Mouse (Mus musculus) adrenal gland, postnatal 10 days (tissue): ENCODE results near the gene Nkain4. TPM values are rescaled to one million over a fixed set of nuclear protein-coding genes. Genes with fewer than 3 reads are reported as not detected.

Source experiments
- DNase-seq: peaks from one replicate; pipeline ENCODE4 v3.0.0; 2021; ENCODE audit warnings: mixed read lengths
- total RNA-seq, 2 experiments: library from RNA; stranded (reverse); gene quantifications; 2 replicates each; pipeline ENCODE4 v1.2.3; 2021

The Nkain4 gene
- total RNA-seq, 2 experiments from 2014 or later, result 7.6 to 10.4 TPM

DNA sequence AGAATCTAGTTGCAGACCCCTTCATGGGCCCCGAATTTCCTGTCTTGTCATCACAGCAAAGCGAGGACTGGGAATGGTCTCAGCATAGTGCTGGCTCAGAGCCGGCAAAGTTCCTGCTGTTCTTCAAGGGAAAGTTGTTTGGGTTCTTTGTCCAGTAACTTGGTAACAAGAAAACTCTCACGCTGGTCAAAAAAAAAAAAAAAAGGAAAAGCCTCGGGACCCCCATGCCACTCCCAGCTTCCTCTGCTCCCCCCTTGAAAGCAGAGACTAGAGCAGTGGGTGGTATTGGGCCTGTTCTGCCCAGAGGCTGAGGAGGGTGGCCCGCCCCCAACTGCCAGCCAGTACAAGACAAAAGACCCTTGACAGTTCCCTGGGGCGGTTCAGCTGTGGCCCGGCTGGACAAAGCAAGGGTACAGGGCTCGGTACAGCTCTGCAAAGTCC, 1.7 kb downstream of the Nkain4 start:
- DNase-seq, result no peak

DNA sequence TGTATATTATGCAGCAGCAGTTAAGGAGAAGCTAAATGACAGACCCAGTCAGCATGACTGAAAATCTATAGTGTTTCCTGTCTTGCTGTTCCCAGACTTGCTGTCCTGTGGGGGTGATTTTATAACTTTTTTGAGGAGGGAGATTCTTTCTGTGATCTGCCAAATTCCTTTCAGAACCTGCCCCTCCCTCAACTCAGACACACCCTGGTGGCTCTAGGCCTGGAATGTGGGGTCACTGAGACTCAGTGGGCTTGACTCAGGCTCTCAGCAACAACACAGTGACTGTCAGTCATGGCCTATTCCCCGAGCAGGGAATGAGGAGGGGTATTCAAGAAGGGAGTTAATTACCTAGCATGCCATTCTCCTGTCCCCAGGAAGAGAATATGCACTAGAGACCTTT, 4.6 kb downstream of the Nkain4 start:
- no peak for DNase-seq

DNA sequence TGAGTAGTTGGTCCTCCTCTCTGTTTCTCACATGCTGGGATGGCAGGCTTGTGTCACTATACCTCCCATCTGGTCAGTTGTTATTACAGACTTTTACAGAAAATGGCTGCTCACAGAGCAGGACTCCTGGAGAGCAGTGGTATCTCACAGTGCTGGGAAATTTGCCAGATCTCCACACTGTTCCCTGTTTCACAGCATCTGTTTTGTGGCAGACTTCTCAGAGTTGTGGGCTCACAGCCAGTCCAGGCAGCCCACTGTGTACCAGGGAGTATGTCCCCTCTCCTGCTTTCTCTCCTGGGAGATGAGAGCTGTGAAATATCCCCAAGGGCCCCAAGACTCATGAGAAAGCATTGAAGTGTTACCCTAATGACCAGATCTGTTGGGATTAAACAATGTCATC, 12.6 kb downstream of the Nkain4 start:
- no peak for DNase-seq

DNA sequence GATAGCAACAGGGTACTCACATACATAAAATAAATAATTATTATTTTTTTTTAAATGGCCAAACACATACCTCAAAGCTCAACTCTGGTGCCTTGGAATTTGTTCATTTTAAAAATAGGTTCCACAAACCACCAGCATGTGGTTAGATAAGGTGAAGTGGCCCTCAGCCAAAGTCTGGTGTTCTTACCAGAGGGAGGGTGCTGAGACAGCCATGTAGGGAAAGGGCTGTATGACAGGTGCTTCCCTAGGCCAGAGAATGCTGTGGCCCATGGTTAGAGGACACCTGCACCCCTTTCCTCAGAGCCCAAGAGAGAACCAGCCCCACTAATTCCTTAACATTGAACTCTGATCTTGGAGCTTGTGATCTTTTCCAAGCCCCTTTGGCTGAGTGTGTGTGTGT, 14.3 kb downstream of the Nkain4 start:
- no peak for DNase-seq

DNA sequence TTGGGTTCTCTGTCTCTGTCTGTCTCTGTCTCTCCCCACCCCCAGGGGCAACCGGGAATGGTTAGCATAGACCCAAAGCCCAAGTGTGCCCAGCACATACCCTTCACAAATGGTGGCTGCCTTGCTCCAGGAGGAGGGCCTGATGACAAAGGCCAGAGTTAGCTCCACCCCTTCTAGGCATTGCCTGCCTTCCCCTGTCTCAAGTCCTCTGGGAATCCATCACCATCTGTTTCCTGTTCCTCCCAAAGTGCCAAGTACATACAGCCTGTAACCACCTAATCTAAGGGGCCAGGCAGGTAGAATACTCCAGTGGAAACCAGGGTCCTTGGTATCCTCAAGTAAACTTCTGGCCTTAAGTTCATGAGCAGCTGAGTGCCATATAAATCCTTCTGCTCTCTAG, 22.1 kb downstream of the Nkain4 start:
- no peak for DNase-seq

DNA sequence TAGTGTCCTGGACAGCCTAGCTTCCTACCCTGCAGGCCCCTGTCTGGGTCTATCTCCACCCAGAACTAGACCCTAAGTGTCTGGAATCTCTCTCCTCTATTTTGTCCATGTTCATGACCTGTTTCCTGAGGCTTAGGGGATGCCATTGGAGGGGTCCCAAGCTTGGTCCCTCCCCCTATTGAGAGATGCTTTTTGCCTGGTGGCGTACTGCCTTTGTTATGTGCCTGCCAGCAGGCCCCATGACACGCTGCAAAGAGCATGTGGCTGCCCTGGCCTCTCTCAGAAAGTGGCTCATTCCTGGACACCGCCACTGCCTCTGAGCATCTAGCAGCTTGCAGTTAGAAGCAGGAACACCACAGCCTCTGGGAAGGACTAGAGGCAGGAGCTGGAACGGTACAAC, 25.8 kb downstream of the Nkain4 start, which contains the start of gene Birc7:
Gene Birc7, plus strand, starts transcription at position 301 of the 400 bp plus-strand sequence.
- no peak for DNase-seq

DNA sequence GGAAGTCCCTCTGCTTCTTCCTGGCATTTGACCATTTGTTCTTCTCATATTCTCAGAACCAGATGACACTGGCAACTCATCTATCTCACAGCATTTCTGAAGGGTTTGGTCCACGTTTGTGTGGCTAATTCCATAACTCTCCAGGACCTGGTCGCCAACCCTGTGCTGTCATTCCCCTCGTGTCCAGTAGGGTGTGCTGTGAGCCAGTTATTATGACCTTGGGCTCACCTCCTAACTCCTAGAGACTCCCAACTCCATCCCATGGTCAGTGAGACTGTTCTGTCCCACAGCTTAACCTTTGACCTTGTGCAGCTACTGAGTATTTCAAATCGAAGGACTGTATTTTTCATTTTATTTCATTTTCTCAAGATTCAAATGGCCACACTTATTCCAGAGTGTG, 29.3 kb downstream of the Nkain4 start:
- peak; percentile 84 for DNase-seq

DNA sequence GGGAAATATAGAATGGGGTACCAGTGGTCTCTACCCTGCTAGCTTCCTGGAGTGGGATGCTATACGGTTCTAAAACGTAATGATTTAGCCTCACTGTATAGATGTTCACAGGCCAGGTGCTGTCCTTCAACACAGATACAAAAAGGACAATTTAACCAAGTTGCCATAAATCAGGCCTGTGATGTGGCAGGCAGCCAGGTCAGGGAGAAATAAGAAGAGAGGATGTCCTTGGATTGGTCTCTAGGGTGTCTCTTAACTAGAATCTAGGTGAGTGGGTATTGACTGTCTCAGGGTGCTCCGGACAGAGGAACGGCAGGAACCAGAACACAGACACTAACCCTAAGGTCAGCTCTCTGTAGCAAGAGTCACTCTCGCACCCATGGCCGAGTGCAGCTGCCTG, 31.8 kb downstream of the Nkain4 start:
- DNase-seq, result peak; percentile 17

DNA sequence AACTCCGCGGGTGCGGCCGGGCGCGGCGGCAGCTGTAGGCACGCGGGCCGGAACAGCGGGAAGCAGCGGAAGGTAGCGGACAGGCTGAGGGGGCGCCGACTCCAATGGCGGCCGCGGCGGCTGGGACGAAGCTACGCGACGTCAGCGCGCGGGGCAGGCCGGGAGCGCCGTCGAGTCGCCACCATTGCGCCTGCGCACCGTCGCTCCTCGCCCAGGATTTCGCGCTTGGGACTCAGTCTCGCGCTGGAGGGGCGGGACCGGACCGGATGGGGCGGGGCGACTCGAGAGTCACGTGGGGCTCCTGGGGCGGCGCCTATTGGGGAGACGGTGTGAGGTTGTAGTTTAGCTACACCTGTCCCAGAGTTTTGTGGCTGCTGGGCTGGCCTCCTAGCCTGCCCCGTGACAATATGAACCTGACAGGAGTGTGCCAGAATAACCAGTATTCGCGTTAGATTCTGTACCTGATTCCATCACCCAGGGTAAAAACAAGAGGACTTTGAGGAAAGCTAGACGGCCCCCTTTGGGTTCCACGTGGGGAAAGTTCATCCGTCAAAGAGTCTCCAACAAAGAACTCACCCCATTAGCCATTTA, 33.6 kb downstream of the Nkain4 start, which contains the start of gene Ythdf1:
Gene Ythdf1, minus strand, starts transcription at position 140 of the 591 bp plus-strand sequence.
- peak; percentile 99 for DNase-seq

DNA sequence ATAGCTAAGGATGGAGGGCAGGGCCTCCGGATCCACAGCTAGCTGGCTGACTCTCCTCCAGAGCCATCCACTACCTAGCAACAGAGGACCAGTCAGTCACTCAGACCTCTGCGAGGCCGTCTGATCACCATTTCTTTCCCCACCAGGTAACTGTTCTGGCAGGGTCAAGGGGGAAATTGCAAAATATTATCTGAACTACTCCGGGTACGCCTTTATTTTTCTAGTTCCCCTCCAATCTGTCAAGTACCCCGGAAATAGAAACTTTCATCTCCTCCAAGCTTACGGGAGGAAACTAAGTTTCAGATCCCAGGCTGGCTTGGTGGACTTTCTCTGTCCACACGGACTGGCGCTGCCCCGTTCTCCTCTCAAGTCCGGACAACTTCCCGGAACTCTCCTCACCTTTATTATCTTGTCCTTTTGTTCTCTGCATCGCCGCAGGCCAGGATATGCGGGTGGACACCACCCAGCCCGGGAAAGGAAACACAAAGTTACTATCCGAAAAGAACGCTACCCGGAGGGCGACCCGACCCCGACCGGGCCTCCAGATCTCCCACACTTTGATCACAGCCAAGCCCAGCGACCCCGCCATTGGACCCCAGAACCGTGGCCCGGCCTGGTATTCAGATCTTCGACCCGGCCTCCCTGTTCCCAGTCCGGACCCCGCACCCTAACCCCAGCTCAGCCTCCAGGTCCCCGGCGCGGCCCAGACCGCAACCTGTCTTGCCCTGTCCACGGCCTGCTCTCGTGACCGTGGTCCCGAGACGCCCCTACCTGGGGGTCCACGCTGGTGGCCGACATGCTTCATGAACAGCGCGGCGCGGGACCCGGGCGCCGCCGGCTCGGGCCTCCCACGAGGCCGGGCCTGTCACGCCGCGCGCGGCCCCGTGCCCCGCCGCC, 34.3 kb downstream of the Nkain4 start:
- peak; percentile 50 for DNase-seq

DNA sequence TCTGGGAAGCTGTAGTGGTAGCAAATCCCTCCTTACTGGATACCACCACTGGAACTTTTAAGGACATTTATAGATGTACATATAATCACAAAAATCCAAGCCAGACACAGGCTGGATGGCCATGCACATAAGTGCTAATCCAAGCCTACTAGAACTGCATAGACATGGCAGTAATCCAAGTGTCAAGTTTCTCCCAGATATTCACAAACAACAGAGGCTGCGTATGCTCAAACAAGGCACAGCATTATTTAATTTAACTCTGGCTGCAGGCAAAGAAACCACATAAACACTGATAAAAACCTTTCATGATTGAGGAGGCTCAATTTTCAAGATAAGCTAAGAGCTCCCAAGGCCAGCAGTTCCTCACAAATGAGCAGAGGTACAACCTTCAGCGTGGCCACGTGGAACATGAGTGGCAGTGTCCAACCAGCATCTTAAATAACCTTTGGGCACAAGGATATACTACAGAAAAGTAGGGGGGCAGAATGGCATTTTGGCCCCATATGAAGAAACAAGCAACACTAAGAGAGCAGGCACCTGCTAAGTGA, 38.5 kb downstream of the Nkain4 start:
- DNase-seq, result no peak

DNA sequence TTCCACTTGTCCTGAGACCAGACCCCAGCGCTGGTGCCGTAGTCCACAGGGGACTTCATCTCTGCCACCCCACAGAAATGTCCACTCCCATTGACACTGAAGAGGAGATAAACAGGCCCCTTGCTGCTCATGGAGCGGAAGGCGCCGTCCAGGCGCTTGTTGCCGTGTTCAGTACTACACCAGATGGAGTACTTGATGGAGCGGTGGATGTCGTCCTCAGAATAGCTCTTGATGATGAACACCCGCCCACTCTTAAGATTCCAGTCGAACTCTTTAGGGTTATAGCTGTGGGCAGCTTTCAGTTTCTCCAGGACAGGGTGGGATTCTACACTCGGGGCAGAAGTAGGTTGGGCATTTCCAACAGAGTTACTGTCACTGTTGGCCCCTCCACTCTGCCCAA, 43.6 kb downstream of the Nkain4 start:
- no peak for DNase-seq

DNA sequence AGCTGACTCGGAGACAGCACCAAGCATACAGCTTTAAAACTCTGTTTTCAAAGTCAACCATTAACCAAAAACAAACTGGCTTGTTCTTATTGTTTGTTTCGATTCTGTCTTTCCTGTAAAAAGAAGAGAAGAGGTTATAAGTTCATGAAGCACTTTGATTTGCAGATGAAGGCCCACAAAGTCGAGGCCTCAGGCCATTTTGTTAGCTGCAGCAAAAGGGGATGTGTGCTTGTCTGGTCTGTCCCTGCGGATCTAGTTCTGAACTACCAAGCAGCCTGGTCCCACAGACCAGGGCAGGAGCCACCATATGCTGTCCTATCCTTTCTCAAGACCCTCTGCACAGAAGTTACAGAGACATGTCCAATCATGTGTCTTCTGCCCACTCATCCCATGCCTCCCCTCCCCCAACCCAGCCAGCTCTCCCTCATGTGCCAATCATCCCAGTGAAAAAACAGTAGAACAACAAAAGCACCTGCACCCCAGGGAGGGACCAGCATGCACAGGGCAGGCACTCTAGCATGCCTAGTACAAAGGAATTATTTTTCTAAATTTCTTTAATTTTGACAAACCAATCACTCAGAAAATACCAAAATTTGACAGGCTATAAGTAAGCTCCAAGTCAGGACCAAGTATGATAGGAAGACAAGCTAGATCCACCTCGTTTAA, 48.8 kb downstream of the Nkain4 start:
- DNase-seq, result no peak

DNA sequence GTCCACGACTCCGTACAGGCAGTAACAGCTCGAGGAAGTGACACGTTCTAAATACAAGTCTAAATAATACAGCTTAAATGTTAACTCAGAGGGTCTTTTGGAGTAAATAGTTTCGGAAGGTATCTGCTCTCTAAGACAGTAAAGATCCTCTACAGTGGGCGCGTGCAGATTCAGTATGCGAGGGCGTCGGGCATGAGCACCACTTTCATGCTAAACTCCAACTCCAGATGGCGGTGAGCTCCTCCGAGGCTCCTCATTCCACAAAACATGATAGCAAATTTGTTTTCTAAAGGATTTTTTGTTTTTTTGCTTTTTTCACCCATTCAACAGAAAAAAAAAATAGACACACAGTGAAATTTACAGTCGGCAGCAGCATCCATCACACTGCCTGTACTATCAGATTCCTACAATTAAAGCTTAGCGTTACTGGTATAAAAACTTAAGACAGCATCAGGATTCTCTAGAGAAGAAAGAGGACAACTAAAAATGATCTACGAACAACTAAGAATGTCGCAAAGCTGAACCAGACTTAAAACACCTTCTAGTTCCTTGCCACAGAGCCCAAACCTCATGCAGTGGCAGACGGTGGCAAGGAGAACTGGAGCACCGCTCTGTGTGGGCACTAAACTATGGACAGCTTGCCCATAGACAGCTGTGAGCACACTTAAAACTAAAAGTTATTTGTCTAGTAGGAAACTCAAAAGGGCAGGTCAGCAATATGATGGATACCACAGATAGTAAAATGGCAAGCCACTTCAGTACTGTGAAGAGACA, 49.9 kb downstream of the Nkain4 start:
- DNase-seq, result no peak

DNA sequence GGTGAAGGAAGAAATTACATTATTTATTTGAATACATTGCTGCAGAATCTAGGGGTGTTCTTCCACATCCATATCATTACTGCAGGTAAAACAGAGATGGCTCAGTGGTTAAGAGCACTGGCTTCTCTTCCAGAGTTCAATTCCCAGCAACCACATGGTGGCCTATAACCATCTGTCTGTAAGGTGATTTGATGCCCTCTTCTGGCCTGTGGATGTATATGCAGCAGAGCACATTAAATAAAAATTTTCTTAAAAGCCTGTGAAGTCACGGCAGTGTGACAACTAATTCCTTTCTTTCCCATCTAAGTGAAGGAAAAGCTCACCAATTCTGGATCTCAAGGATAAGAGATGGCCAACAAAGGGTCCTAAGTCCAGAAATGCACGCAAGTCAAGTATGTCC, 52.4 kb downstream of the Nkain4 start:
- no peak for DNase-seq

DNA sequence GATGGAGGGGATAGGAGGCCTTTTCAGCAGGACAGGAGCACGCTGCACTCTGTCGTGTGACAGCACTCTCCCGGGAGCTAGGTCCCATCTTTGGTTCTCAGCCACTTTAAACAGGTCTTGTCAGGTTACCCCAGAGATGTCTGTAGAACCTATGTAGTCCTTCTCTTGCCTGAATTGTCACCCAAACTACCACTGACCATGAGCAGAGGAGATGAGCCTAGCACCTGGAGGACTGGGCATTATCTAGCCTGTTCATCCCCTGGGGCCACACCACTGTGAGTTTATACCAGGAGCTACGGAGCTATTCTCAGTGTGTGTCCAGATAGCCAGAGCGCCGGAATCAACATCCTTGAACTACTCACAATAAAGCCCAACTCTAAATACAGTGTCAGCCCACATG, 56.6 kb downstream of the Nkain4 start:
- no peak for DNase-seq

DNA sequence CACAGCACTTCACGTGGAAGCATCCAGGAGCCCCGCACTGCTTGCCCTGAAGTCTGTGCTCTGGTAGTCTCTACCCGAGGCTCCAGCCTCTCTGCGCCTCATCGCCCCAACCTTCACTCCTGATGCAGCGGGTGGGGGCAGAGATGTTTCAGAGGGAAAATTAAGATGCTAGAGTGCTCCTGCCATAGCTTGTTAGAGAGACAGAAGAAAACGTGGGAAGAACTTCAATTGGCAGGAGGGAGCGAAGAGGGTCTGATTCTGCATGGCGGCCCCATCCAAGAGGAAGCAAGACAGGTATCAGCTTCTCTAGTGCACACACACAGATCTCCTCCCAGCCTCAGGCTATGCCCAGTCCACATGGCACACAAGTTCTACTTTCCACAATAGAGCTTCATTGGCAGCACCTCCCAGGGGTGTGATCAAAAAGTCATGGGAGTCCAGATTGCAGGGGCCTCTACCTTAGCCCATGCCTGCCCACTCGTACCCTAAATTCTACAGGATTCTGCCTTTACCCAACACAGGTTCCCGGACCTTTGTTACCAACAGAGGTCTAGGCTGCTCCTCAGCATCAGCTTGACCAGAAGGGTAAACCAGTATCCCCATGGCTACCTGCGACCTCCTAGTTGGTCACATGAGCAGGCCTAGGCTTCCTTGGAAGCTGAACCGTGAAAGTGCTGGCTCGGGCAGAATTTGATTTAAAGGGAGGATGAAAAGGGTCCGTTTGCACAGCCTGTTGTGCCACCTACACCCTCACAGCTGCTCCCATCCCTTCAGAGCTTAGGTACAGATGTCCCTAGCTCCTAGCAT, 57.5 kb downstream of the Nkain4 start:
- no peak for DNase-seq

DNA sequence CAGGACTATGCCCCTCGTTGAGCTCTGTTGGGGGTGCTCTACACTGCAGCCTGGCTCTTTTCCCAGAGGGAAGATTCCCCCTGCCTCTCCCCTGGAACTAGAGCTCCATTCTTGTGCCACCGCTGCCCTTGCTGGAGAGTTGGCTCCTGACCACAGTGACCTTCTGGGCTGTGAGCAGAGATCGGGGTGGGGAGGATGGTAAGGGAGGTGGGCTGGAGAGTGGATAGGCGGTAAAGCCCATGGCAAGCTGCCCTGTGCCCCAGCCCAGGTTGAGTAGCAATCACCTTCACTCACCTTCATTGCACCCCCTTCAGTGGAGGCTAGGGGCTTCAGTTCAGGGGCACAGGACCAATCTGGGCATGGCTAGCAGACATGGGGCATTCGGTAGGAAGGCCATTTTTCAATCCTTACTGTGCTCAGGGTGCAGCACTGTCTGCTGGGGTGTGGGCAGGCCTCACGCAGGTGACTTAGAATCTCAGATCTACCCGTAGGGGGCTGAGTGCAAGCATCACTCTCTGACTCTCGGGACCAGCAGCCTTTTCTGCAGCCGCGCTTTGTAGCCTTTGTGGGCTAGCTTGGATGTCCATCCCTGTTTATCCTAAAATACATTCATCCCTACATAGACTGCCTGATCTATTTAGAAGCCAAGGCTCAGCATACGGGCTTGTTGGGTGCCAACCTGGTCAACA, 58.5 kb downstream of the Nkain4 start:
- DNase-seq, result no peak

DNA sequence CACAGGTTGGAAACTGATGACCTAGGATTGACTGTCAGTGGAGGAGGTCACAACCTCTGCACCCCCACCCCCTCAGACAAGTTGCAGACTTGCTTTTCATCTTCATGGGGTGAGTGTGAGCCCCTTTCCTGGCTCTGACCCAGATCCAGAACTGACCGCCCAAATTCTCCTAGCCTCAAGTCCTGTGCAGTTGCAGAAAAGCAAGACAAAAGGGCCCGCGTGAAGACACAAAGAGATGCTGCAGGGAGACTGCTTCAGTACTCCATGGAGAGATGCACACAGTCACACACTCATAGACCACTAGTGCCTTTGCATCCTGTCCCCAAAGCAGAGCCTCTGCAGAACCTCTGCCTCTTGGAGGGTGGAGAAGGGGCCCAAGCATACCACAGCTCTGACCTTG, 59.2 kb downstream of the Nkain4 start:
- DNase-seq, result no peak

DNA sequence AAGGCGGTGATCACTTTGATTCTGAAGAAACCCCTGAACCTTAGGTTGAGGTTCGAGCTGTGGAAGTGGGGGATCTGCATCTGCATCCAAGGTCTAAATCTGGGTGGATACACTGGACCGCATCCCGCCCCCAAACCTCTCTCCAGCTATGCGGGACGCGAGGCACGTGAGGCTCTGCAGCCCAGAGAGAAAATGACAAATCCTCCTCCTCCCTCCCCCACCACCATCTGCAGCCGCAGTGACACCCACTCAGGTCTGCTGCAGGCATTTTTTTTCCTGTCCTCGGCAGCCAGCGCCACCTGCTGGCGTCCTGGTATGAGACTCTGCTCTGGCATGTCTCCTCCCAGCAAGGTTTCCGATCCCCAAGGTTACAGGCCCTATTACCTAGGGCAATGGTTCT, 59.8 kb downstream of the Nkain4 start:
- DNase-seq, result peak; percentile 69
